Mouse (Mus musculus): ENCODE measurements at regions not wholly inside any gene's neighbourhood (a gene's known extent, or its start where the extent isn't known, plus 50 kb on each side); places are given as distances from the start of the nearest gene placed in this dataset.

GRCm38 (mm10) chr16:24223901-24224300, 169.4 kb upstream of the Lpp start:
- no peak for ATAC-seq (replicated peaks in 1 of 2; ENCODE audit: insufficient read depth in 1 of 2, low FRiP score in 2 of 2, low TSS enrichment in 1 of 2, low read depth in 1 of 2, poor library complexity in 2 of 2, severe bottlenecking in 2 of 2)

- ATAC-seq (replicated peaks in 1 of 2; ENCODE audit: insufficient read depth in 1 of 2, low FRiP score in 2 of 2, low TSS enrichment in 1 of 2, low read depth in 1 of 2, poor library complexity in 2 of 2, severe bottlenecking in 2 of 2), result no peak
Measured at GRCm38 (mm10) chr16:24223527-24223880, 169.8 kb upstream of the Lpp start.

DNA sequence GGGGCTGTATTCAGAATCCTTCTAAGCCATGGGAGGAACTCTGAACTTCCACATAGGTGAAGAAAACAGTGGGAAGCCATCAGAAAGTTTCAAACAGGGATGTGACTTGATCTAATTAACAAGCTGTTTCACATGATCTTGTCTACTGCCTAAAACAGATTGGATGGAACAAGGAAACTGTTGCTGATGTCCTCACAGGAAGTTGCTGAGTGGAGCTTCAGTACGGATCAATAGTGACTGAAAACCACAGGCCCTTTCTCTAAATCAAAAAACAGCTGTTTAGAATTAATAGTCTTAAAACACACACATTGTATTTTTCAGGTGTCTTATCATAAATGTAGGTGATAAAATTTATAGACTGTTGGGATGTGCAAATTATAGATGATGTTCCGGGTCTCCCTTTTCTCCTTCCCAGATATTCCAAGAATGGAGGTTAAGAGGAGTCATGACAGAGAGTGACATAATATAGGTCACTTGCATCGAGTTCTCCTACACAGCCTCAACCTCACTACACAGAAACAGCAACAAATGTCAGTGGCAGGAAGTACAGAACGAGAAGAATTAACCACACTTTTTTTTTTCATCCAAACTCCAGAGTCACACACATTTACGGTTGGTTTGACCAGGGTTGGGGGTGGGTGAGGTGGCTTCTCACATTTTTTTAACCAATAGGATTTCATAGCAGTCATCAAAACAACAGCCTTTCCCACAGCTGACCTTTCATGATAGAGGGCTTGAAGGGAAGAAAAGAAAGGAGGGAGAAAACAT, 170.4 kb upstream of the Lpp start:
- ATAC-seq (replicated peaks in 1 of 2; ENCODE audit: insufficient read depth in 1 of 2, low FRiP score in 2 of 2, low TSS enrichment in 1 of 2, low read depth in 1 of 2, poor library complexity in 2 of 2, severe bottlenecking in 2 of 2), result peak; percentile 80 to 81

DNA sequence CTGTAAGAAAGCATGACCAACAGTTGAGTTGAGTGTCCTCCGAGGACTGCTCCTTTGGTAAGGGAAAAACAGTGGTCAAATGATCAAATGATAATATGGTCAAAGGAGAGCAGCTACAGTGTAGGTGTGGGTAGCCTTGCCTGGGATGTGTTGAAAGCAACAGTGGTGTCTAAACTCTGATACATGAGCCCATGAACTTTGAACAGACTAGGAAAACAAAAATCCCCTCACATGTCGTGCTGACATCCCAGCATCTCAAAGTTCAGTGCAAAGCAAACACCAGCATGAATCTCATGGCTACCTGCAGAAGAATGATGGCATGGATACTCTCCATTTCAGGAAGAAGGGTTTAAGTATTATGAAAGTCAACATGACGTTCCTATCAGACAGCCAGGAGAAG, 171.3 kb upstream of the Lpp start:
- ATAC-seq (replicated peaks in 1 of 2; ENCODE audit: insufficient read depth in 1 of 2, low FRiP score in 2 of 2, low TSS enrichment in 1 of 2, low read depth in 1 of 2, poor library complexity in 2 of 2, severe bottlenecking in 2 of 2), result no peak

DNA sequence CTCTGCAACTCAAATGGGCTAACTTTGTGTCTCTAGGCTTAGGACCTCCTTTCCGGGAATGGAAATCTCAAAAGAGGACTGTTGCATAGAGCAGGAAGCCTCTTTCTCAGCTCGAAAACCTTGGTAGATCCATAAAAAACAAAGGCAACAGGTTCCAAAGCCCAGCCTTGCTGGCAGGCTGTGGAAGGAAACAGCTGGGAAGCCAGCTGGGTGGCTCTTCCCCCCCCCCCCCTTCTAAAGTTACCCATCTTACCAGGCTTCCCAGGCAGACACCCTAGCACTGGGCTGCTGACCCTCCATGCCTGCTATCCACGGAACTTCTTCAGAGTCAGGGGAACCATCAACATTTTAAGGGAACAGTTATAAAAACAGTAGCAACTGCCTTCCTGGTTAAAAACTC, 172.7 kb upstream of the Lpp start:
- ATAC-seq (replicated peaks in 1 of 2; ENCODE audit: insufficient read depth in 1 of 2, low FRiP score in 2 of 2, low TSS enrichment in 1 of 2, low read depth in 1 of 2, poor library complexity in 2 of 2, severe bottlenecking in 2 of 2), result no peak

GRCm38 (mm10) chr16:24219691-24220090, 173.6 kb upstream of the Lpp start:
- no peak for ATAC-seq (replicated peaks in 1 of 2; ENCODE audit: insufficient read depth in 1 of 2, low FRiP score in 2 of 2, low TSS enrichment in 1 of 2, low read depth in 1 of 2, poor library complexity in 2 of 2, severe bottlenecking in 2 of 2)

DNA sequence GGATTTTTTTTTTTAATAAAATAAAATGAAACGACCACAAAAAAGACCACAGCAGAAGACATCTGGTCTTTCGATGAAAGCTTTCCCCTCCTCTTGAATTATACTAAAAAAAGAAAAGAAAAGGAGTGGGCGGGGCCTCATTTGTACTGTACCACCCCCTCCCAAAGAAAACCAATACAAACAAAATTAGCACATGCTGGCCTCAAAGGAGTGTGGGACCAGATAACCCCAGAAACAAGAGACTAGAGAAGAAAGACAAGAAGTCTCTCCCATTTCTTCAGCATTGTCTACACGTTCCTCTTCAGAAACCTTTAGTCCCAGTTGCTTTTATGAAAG, 174.5 kb upstream of the Lpp start:
- ATAC-seq (replicated peaks in 1 of 2; ENCODE audit: insufficient read depth in 1 of 2, low FRiP score in 2 of 2, low TSS enrichment in 1 of 2, low read depth in 1 of 2, poor library complexity in 2 of 2, severe bottlenecking in 2 of 2), result no peak

DNA sequence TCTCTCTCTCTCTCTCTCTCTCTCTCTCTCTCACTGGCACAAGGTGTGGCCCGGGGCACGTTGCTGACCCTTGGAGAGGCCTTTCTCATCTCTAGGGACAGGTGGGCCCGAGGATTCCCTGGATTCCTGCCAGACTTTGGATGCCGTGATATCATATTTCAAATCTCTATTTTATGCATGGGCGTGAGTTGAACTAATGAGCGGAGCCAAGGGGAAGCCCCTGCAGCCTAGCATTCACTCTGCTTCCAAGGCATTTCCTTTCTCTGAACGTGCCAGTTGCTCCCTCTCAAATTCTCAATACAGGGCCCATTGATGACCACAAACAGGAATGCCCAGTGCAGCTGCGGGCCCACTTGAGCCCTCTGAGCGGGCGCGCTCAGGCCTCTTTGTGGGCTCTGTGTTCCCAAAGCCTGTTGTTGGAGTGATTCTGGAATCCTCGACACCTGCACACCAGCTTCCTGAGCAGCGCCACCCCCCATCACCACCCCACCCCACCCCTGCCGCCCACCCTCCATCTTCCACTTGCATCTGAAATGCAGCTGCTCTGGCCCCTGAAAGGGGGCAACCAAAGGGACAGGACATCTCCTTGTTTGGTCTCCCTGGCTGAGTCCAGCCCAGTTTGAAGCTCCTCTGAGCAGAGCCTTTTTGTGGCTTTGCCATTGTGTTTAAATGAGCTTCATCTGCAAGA, 175.0 kb upstream of the Lpp start:
- ATAC-seq (replicated peaks in 1 of 2; ENCODE audit: insufficient read depth in 1 of 2, low FRiP score in 2 of 2, low TSS enrichment in 1 of 2, low read depth in 1 of 2, poor library complexity in 2 of 2, severe bottlenecking in 2 of 2), result no peak

GRCm38 (mm10) chr16:24216828-24217227, 176.5 kb upstream of the Lpp start:
- ATAC-seq (replicated peaks in 1 of 2; ENCODE audit: insufficient read depth in 1 of 2, low FRiP score in 2 of 2, low TSS enrichment in 1 of 2, low read depth in 1 of 2, poor library complexity in 2 of 2, severe bottlenecking in 2 of 2), result no peak

GRCm38 (mm10) chr16:24215353-24215752, 178.0 kb upstream of the Lpp start:
- peak in 1 of 2 experiments; percentile 50; a peak in 2 of 4 replicates for ATAC-seq (replicated peaks in 1 of 2; ENCODE audit: insufficient read depth in 1 of 2, low FRiP score in 2 of 2, low TSS enrichment in 1 of 2, low read depth in 1 of 2, poor library complexity in 2 of 2, severe bottlenecking in 2 of 2)

- no peak for ATAC-seq (replicated peaks in 1 of 2; ENCODE audit: insufficient read depth in 1 of 2, low FRiP score in 2 of 2, low TSS enrichment in 1 of 2, low read depth in 1 of 2, poor library complexity in 2 of 2, severe bottlenecking in 2 of 2)
Measured at GRCm38 (mm10) chr16:24213577-24213976, 179.7 kb upstream of the Lpp start.

DNA sequence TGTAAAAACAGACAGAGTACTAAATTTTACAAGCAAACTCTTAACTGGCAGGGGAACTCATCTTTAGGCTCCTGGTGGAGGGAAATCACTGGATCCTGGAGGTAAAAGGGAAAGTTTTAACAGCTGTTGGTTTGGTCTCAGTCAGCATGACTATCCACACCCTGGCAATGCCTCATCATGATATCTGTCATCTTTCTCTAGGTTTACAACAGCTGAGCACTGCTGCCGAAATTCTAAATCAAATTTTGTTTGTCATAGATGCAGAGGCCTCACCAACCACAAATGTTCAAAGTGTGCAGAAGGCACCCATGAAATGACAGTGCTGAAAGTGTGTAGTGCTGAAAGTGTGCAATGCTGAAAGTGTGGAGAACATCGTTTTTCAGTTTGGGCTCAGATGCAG, 180.6 kb upstream of the Lpp start:
- no peak for ATAC-seq (replicated peaks in 1 of 2; ENCODE audit: insufficient read depth in 1 of 2, low FRiP score in 2 of 2, low TSS enrichment in 1 of 2, low read depth in 1 of 2, poor library complexity in 2 of 2, severe bottlenecking in 2 of 2)

DNA sequence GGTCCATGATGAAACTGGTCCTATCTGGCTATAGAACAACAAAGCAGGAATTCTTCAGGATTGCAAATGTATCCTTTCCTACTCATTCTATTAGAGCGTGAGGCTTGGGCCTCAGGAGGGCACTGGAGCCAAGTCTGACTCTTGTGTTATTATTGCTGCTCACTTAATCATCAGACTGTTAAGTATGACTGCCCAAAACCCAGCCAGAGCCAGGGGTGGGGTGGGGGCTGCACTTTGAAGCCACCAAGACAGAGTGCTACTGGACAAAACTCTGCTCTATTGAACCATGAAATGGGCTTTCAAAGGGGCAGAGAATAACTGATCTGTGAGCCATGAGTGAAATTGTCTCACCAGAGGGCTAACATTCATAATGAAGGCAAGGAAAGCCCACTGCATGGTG, 181.7 kb upstream of the Lpp start:
- no peak for ATAC-seq (replicated peaks in 1 of 2; ENCODE audit: insufficient read depth in 1 of 2, low FRiP score in 2 of 2, low TSS enrichment in 1 of 2, low read depth in 1 of 2, poor library complexity in 2 of 2, severe bottlenecking in 2 of 2)

- no peak for ATAC-seq (replicated peaks in 1 of 2; ENCODE audit: insufficient read depth in 1 of 2, low FRiP score in 2 of 2, low TSS enrichment in 1 of 2, low read depth in 1 of 2, poor library complexity in 2 of 2, severe bottlenecking in 2 of 2)
Measured at GRCm38 (mm10) chr16:24208876-24209275, 184.4 kb upstream of the Lpp start.

DNA sequence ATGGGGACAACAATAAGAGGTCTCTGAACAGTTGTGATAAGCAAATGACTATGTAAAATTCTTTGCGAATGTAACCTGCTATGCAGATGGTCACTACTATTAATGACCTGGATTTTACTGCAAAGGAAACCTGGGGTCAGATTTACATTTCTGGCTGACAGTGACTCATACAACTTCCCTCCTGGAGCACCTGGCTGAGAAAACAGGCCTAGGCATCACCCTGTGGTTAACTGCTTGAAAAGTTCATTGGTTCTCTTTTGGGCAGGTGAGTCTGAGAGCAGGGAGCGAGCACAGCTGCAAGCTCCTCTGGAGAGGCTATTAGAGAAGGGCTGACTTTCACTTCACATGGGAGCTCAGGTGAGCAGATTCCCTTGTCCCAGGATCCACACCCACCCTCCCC, 185.2 kb upstream of the Lpp start:
- no peak for ATAC-seq (replicated peaks in 1 of 2; ENCODE audit: insufficient read depth in 1 of 2, low FRiP score in 2 of 2, low TSS enrichment in 1 of 2, low read depth in 1 of 2, poor library complexity in 2 of 2, severe bottlenecking in 2 of 2)

DNA sequence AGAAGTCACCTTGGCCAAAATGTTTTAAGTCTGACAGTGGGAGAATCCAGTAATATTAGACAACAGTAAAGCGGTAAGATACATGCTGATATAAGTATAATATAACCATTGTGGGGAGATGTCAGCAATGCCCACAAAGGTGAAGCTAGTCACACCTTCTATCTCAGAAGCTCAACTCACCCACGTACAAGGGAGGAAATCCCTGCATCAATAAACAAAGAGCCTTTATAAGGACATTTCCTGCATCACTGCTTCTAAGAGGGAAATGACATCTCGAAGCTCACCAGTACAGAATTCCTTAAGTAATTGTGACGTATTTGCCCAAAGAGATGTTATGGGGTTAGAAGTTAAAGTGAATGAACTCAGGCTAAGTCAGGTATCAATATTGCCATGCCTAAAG, 186.3 kb upstream of the Lpp start:
- no peak for ATAC-seq (replicated peaks in 1 of 2; ENCODE audit: insufficient read depth in 1 of 2, low FRiP score in 2 of 2, low TSS enrichment in 1 of 2, low read depth in 1 of 2, poor library complexity in 2 of 2, severe bottlenecking in 2 of 2)

GRCm38 (mm10) chr16:24206461-24206861, 186.8 kb upstream of the Lpp start:
- peak; percentile 29 to 49; a peak in 3 of 4 replicates for ATAC-seq (replicated peaks in 1 of 2; ENCODE audit: insufficient read depth in 1 of 2, low FRiP score in 2 of 2, low TSS enrichment in 1 of 2, low read depth in 1 of 2, poor library complexity in 2 of 2, severe bottlenecking in 2 of 2)

DNA sequence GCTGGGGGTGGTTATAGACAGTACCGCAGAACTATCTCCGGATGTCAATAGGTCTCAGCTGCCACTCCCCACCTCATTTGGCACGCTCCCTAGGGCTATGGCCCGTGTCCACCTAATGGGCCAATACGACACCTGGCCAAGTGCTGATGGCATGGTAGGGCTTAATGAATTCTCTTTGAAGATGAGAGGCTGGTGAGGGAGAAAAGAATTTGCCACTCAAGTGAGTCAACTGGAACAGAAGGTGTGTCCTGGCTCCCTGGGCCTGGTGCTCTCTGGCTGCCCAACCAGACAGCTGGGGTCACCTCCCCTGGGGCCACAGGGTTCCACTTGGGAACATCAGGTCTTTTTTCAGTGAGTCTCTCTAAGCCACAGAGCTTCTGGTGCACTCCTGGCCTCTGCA, 187.7 kb upstream of the Lpp start:
- no peak for ATAC-seq (replicated peaks in 1 of 2; ENCODE audit: insufficient read depth in 1 of 2, low FRiP score in 2 of 2, low TSS enrichment in 1 of 2, low read depth in 1 of 2, poor library complexity in 2 of 2, severe bottlenecking in 2 of 2)

DNA sequence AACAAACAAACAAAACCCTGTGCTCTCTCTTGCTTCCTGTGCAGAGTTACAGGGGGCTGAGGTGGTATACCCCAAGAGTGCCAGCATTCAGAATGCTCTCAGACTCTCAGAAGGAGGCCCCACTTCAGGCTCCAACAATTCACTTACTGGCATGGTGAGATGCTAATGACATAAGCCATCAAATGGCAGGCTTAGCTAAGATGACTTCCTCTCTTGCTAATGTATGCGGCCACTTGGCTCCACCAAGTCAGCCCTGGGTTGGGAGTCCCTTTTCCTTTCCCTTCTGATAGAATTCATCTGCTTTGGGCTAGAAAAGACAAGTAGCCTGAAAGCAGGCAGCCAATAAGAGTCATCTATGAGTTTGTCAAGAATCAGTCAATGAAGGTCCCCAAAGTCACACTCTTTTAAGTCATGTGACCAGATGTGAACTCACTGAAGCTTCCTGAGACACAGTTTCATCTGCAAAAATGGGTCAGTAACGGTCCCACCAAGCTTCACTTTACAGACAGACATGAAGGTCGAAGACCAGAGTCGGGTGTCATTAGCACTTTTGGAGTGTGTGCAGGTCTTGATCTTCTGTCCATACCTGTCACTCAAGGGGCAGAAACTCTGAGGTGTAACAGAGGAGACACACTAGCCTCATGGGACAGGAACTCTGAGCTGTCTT, 189.1 kb upstream of the Lpp start:
- no peak for ATAC-seq (replicated peaks in 1 of 2; ENCODE audit: insufficient read depth in 1 of 2, low FRiP score in 2 of 2, low TSS enrichment in 1 of 2, low read depth in 1 of 2, poor library complexity in 2 of 2, severe bottlenecking in 2 of 2)

Data from hematopoietic stem cell, adult 5-6 weeks (primary cell).